Mouse (Mus musculus) heart, postnatal 0 days (tissue): ENCODE measurements around the gene Anks3. TPM values are rescaled to one million over a fixed set of nuclear protein-coding genes. Genes with fewer than 3 reads are reported as not detected.
A peak's percentile ranks its signal among the peaks of the same experiment; 100 is the strongest.

Experiments
- ATAC-seq: fragments of 200-750 bp; cut with Nextera tagmentation; 2 replicates; pipeline ENCODE4 v1.8.0; 2017; ENCODE audit warnings: low read depth, moderate number of reproducible peaks, moderate library complexity; ENCODE audit not compliant: insufficient read depth
- DNase-seq: peaks from one replicate; pipeline ENCODE4 v3.0.0-alpha.2; 2016; ENCODE audit warnings: low spot score
- H3K27ac ChIP-seq: fragments of 300-500 bp; sonication (generic); 2 replicates; pipeline ENCODE4 v1.5.1; 2014; ENCODE audit warnings: low read depth, mild to moderate bottlenecking
- H3K27me3 ChIP-seq: fragments of 300-500 bp; sonication (generic); 2 replicates; pipeline ENCODE4 v1.6.1; 2014; ENCODE audit warnings: low read length, mixed read lengths; ENCODE audit not compliant: control insufficient read depth, insufficient read depth
- H3K36me3 ChIP-seq: fragments of 300-500 bp; sonication (generic); replicated peaks from 2 replicates; pipeline ENCODE4 v1.6.1; 2014; ENCODE audit warnings: low read length, mixed read lengths; ENCODE audit not compliant: control insufficient read depth, insufficient read depth
- H3K4me1 ChIP-seq: fragments of 300-500 bp; sonication (generic); 2 replicates; pipeline ENCODE4 v1.6.1; 2014; ENCODE audit warnings: antibody characterized with exemption; ENCODE audit not compliant: control insufficient read depth, insufficient read depth
- H3K4me2 ChIP-seq: fragments of 300-500 bp; sonication (generic); 2 replicates; pipeline ENCODE4 v1.6.1; 2014; ENCODE audit warnings: low read depth, mild to moderate bottlenecking, low read length, moderate library complexity
- H3K4me3 ChIP-seq: fragments of 300-500 bp; sonication (generic); 2 replicates; pipeline ENCODE4 v1.5.1; 2014; ENCODE audit warnings: low read depth, low read length
- H3K9ac ChIP-seq: fragments of 300-500 bp; sonication (generic); replicated peaks from 2 replicates; pipeline ENCODE4 v1.6.1; 2014; ENCODE audit warnings: low read depth, low read length, mixed read lengths
- H3K9me3 ChIP-seq: fragments of 300-500 bp; sonication (generic); replicated peaks from 2 replicates; pipeline ENCODE4 v1.6.1; 2016; ENCODE audit warnings: low read length; ENCODE audit not compliant: control insufficient read depth
- CTCF ChIP-seq: IDR thresholded peaks from 2 replicates; pipeline ENCODE4 v1.5.1; 2016; ENCODE audit warnings: antibody characterized with exemption, control low read depth, low read depth
- EP300 ChIP-seq: IDR thresholded peaks from 2 replicates; pipeline ENCODE4 v1.6.1; 2016; ENCODE audit warnings: antibody characterized with exemption, low read depth
- WGBS: fragments of 180-500 bp; shearing (Covaris S2); extraction: QIAGEN DNeasy Blood & Tissue Kit; methylation state at CpG from one replicate; pipeline ENCODE4 v1.1.7; 2014; 5-methylcytosine and 5-hydroxymethylcytosine counted together
- polyA plus RNA-seq: library from polyadenylated mRNA; unstranded; fragments of >200 nt; fragmentation: Nextera tagmentation; extraction: Ambion mirVana; gene quantifications from 2 replicates; pipeline ENCODE4 v1.2.1, GENCODE M21; 2015
- total RNA-seq: library from RNA; depleted of rRNA; stranded (reverse); fragments of >200 nt; gene quantifications from 2 replicates; pipeline ENCODE4 v1.2.3, GENCODE M21; 2014; ENCODE audit warnings: low replicate concordance

The Anks3 gene
- total and polyA plus RNA-seq, 2 experiments from 2014 or later = 21.2 to 22.7 TPM

GRCm38 (mm10) chr16:4941016-4941415 is 23.0 kb downstream of the Anks3 start:
- TF ChIP-seq CTCF (no peak), EP300 (no peak)
- Histone ChIP-seq H3K27ac (no peak overlapping the region), H3K4me2 (no peak overlapping the region), H3K27me3 (no peaks in the 10 kb centered on the region), H3K4me1 (peaks cover 11% of the 10 kb centered on the region), H3K9ac (no peak overlapping the region), H3K36me3 (peaks cover 67% of the 10 kb centered on the region), H3K9me3 (no peaks in the 10 kb centered on the region), H3K4me3 (no peak overlapping the region)
- no peak for DNase-seq
- ATAC-seq = no peak

GRCm38 (mm10) chr16:4940311-4940850 is 23.6 kb downstream of the Anks3 start:
- Histone ChIP-seq H3K27ac (no peak overlapping the region), H3K9ac (peak overlapping the region; percentile 94; the same call in 1 of the 2 replicates), H3K36me3 (peaks cover 68% of the 10 kb centered on the region), H3K27me3 (no peaks in the 10 kb centered on the region), H3K4me2 (no peak overlapping the region), H3K9me3 (no peaks in the 10 kb centered on the region), H3K4me3 (no peak overlapping the region), H3K4me1 (peaks cover 11% of the 10 kb centered on the region)
- WGBS = 90% methylated on average over 10 of the region's 10 CpGs
- TF ChIP-seq EP300 = no peak
- no peak for TF ChIP-seq CTCF
- no peak for DNase-seq
- ATAC-seq = no peak

GRCm38 (mm10) chr16:4939412-4939811 is 24.6 kb downstream of the Anks3 start:
- peaks cover 75% of the 10 kb centered on the region for H3K36me3 ChIP-seq
- 1% methylated on average over 16 of the region's 16 CpGs for WGBS
- H3K4me3 ChIP-seq = peak overlapping the region; percentile 92
- TF ChIP-seq EP300 = no peak
- TF ChIP-seq CTCF = no peak
- H3K4me2 ChIP-seq = peak overlapping the region; percentile 99
- peaks cover 11% of the 10 kb centered on the region for H3K4me1 ChIP-seq
- ATAC-seq = peak; percentile 68
- H3K27ac ChIP-seq = peak overlapping the region; percentile 85
- peak overlapping the region; percentile 94 for H3K9ac ChIP-seq
- no peaks in the 10 kb centered on the region for H3K9me3 ChIP-seq
- peak; percentile 37 for DNase-seq
- no peaks in the 10 kb centered on the region for H3K27me3 ChIP-seq

GRCm38 (mm10) chr16:4938989-4939388 is 25.0 kb downstream of the Anks3 start:
- Histone ChIP-seq H3K4me1 (peaks cover 11% of the 10 kb centered on the region), H3K27me3 (no peaks in the 10 kb centered on the region), H3K4me3 (peak overlapping the region; percentile 92), H3K9ac (peak overlapping the region; percentile 94), H3K9me3 (no peaks in the 10 kb centered on the region), H3K36me3 (peaks cover 75% of the 10 kb centered on the region), H3K27ac (peak overlapping the region; percentile 85), H3K4me2 (peak overlapping the region; percentile 99)
- TF ChIP-seq CTCF (no peak), EP300 (no peak)
- WGBS = 0% methylated on average over 28 of the region's 28 CpGs
- ATAC-seq (peak; percentile 93), DNase-seq (peak; percentile 91)

GRCm38 (mm10) chr16:4938461-4938860 is 25.5 kb downstream of the Anks3 start, which contains the start of gene Nudt16l1:
TSS of gene Nudt16l1 (plus strand) at chr16:4938761.
- Histone ChIP-seq H3K4me1 (peaks cover 11% of the 10 kb centered on the region), H3K9ac (peak within 1 kb of the TSS; percentile 94), H3K36me3 (peaks cover 75% of the 10 kb centered on the region), H3K4me3 (peak within 1 kb of the TSS; percentile 92), H3K27ac (peak within 1 kb of the TSS; percentile 85), H3K4me2 (peak within 1 kb of the TSS; percentile 99), H3K9me3 (no peaks in the 10 kb centered on the region), H3K27me3 (no peaks in the 10 kb centered on the region)
- no peak for TF ChIP-seq CTCF
- TF ChIP-seq EP300 = no peak
- no peak for ATAC-seq
- DNase-seq = no peak
- WGBS = 6% methylated on average over 2 of the region's 2 CpGs
